Mouse (Mus musculus) WW6 (cell line): ENCODE measurements around the gene Tufm.
A peak's percentile ranks its signal among the peaks of the same experiment; 100 is the strongest.
"Not testable (repeated sequence)": the region's sequence is repeated elsewhere in the genome, so short reads cannot be mapped to it uniquely, and the experiment has no call there.

Source experiments
- DNase-seq: peaks from one replicate; pipeline ENCODE4 v3.0.0-alpha.2; 2013; ENCODE audit warnings: low read depth, low spot score

Gene Tufm

GRCm38 (mm10) chr7:126465246-126466030, 21.7 kb upstream of the Tufm start:
- no peak for DNase-seq

- DNase-seq = no peak
Observed at GRCm38 (mm10) chr7:126466116-126466515, 21.0 kb upstream of the Tufm start.

- DNase-seq = no peak
Observed at GRCm38 (mm10) chr7:126466707-126467106, 20.5 kb upstream of the Tufm start.

- no peak for DNase-seq
Observed at GRCm38 (mm10) chr7:126467271-126467670, 19.9 kb upstream of the Tufm start.

- no peak for DNase-seq
Observed at GRCm38 (mm10) chr7:126467834-126468627, 19.1 kb upstream of the Tufm start.

- DNase-seq = no peak
Observed at GRCm38 (mm10) chr7:126470077-126470476, 17.1 kb upstream of the Tufm start.

GRCm38 (mm10) chr7:126471361-126471760, 15.8 kb upstream of the Tufm start:
- DNase-seq = no peak

GRCm38 (mm10) chr7:126471853-126472252, 15.3 kb upstream of the Tufm start:
- no peak for DNase-seq

- no peak for DNase-seq
Observed at GRCm38 (mm10) chr7:126472306-126472705, 14.9 kb upstream of the Tufm start.

GRCm38 (mm10) chr7:126472713-126473112, 14.4 kb upstream of the Tufm start:
- DNase-seq = no peak

- DNase-seq = no peak
Observed at GRCm38 (mm10) chr7:126473470-126474086, 13.6 kb upstream of the Tufm start.

GRCm38 (mm10) chr7:126474486-126474955, 12.6 kb upstream of the Tufm start:
- no peak for DNase-seq

- peak; percentile 89 for DNase-seq
Observed at GRCm38 (mm10) chr7:126474993-126475581, 12.1 kb upstream of the Tufm start, which contains the start of gene Sh2b1. TSS of gene Sh2b1 (minus strand) at chr7:126475424.

- DNase-seq = no peak
Observed at GRCm38 (mm10) chr7:126481699-126482098, 5.5 kb upstream of the Tufm start.

- DNase-seq = peak; percentile 81
Observed at GRCm38 (mm10) chr7:126482392-126482871, 4.7 kb upstream of the Tufm start.

GRCm38 (mm10) chr7:126487617-126488385, 640 bp downstream of the Tufm start:
- DNase-seq = not testable (repeated sequence)

GRCm38 (mm10) chr7:126491005-126491404, 3.8 kb downstream of the Tufm start:
- DNase-seq = no peak

- no peak for DNase-seq
Observed at GRCm38 (mm10) chr7:126491973-126492372, 4.8 kb downstream of the Tufm start.

GRCm38 (mm10) chr7:126494120-126494519, 7.0 kb downstream of the Tufm start:
- DNase-seq = no peak

- DNase-seq = no peak
Observed at GRCm38 (mm10) chr7:126496475-126496874, 9.3 kb downstream of the Tufm start.

- no peak for DNase-seq
Observed at GRCm38 (mm10) chr7:126497966-126498365, 10.8 kb downstream of the Tufm start.
